Mouse (Mus musculus) CD4-positive, CD25-positive, alpha-beta regulatory T cell (primary cell): ENCODE results near the gene Ggps1. TPM values are rescaled to one million over a fixed set of nuclear protein-coding genes. Genes with fewer than 3 reads are reported as not detected.

Source experiments
- polyA plus RNA-seq: library from polyadenylated mRNA; unstranded; fragments of 100-300 nt; shearing (Covaris generic); gene quantifications from one replicate; pipeline ENCODE4 v1.2.1, GENCODE M21; 2017

Ggps1 gene
- polyA plus RNA-seq, result 81.9 TPM

DNA sequence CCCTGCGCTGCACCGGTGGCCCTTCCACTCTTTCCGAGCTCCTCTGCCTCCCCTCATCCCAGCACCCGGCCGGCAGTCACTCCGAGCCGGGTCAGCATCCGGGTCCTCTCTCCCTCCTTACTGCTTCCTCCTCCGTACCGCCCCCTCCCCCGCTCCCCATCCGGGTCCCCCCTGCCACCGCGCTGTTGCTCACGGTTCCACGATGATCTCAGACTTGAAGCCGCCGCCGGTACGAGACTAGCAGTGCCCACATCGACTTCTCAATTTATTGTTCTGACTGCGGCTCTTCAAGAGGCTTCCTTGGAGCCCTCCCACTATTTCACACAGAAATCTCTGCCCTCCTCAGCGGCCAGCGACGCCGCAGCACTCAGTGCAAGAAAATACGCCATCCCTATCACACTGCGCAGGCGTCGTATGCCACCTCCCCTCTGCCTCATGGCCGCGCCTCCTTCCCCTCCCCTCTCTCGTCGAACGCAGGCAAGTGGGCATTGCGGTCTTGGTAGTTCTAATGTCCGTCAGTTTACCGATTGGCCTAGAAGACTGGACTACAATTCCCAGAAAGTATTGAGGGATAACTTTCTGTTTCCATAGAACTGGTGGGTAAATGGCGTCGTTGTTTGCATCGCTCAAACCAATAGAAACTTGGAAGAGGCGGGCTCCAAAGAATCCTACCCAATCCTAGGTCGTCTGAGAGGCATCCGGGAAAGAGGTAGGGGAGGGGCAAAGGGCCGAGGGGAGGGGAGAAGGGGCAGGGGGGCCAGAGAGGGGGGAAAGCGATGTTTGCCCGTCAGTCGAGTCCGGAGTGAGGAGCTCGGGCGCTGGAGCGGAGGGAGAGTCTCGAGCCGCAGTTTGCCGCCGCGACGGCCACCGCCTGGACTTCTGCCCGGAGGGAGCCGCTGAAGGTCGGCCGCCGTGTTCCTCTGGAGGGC lies at the start of gene Ggps1, which contains the start of gene Arid4b:
Gene Ggps1, minus strand, starts transcription at position 476 of the 929 bp plus-strand sequence.
Gene Arid4b, plus strand, starts transcription at position 220 of the 929 bp plus-strand sequence.

DNA sequence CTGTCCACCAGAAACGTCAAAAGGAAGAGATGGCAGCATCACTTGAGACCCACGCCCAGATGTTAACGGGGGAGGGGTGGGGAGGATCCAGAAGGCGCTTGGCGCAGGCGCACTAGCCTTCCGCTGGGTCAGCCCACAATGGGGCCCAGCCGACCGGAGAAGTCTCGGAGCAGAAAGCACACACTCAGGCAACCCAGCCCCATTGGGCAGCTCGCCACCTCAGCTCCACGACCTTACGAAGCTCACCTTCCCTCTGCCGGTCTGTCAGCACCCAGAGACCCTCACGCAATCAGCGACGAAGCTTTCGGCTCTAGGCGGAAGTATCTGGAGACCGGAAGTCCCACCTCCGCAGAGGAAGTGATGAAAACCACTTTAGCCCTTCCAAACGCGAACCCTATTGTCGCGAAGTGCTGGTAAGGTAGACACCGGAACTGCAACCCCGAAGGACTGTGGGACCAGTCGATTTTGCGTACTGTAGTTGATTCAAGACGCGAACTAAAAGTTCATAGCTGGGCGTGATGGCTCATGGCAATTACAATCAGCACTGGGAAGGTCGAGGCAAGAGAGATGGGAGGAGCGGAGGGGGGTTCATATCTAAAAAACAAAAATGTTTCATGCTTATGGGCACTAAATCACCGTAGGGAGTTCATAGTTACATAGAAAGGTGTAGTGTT lies 23.9 kb downstream of the Ggps1 start, which contains the start of gene Tbce:
Gene Tbce, minus strand, starts transcription at position 347 of the 674 bp plus-strand sequence.

Other genes starting within 250 kb of the Ggps1 start
- gene B3galnt2, start 109.0 kb downstream of the Ggps1 start, polyA plus RNA-seq, result 43.3 TPM
- gene Tbce, start 23.9 kb downstream of the Ggps1 start, polyA plus RNA-seq, result 100 TPM
- gene Arid4b, start 256 bp downstream of the Ggps1 start, polyA plus RNA-seq, result 152 TPM